Mouse (Mus musculus): ENCODE measurements around the gene Chst14.

The Chst14 gene

DNA sequence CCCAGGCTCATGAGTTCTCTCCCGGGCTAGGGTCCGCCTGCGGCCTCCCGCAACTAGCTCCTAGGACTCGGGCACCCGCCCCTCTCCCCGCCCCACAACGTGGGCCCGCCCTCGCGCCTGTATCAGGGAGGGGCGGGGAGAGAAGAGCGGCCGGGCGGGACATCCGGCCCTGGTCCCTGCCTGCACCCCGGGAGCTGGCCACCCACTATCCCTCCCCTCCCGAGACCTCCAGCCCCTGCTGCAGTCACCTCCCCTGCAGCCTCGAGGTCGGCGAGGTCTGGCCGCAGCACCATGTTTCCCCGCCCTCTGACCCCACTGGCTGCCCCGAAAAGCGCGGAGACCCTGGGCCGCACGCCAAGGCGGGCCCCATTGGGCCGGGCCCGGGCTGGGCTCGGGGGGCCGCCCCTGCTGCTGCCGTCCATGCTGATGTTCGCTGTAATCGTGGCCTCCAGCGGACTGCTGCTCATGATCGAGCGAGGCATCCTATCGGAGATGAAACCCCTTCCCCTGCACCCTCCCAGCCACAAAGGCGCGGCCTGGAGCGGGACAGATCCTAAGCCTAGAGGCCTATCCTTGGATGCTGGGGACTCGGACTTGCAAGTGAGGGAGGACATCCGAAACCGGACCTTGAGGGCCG is at the start of gene Chst14:
Gene Chst14 (plus strand): TSS at position 136 of the 637 bp plus-strand sequence.
- peak; percentile 78 for DNase-seq

DNA sequence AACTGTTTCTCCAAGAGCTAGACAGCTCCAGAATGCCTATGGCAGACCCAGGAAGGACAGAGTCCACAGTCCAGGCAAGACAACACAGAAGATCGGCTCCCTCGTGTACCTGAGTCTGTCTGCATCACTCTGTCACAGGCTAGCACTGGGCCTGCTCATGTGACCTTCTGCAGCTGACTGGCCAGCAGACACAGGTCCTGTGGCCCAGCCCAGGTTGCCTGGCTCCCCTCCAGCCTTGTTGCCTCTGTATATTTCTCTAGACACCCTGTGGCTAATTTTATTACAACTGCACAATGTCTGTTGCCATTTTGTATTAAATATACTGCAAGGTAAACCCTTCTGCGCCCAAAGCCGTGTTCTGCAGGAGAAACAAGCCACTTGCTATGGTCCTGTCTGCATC is 45.3 kb upstream of the Chst14 start:
- DNase-seq, result no peak

DNA sequence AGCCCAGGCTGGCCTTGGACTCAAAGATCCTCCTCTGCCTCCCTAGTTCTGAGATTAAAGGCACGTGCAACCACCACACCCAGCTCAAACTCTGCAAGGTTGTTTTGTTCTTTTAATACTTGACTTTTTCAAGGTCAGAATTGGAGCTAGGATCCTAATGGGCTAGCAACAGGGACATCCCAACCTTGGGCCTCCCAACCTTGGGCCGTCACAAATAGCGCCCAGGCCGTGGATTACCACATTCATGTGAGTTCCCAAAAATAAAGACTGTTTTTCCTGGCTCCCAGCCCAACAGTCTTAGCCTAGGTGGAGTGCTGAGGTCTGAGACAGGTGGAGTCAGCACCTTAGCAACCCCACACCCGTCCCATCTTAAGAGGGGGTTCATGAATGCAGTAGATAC is 44.3 kb upstream of the Chst14 start:
- DNase-seq, result no peak

DNA sequence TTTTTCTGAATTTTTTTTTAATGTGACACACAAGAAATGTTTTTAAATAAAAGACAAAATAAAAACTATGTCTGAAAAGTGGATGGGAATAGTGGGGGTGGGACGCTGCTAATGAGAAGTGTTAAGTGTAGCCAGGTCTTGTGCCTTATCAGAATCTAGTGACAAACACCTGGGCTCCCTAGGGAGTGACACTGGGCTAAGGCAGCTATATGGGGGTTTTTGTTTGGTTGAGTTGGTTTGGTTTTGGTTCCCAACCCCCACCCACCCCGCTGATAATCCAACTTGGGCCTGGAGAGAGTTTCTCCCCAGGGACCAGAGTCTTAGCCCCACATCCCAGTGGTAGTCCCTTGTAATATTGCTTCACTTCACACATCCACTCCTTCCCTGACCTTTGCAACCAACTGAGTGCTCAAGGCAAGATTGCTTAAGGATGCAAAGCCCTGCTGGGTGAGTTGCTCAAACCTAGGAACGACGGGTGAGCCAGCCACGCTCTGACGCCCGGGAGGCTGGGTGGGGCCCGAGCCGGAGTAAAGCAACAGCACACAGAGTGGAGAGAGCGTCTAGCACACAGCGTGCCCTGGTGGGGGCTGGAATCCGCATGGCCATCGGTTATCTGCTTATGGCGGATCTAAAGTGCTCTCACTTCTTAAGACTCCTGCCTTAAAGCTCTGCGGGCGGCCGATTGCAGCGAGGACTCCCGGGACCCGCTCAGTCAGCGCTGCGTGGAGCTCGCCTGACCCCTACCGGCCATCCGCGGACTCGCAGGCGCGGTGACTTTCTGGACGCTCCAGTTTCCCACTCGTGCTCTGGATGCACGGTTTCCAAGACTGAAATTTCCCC is 43.2 kb upstream of the Chst14 start:
- peak; percentile 88 for DNase-seq

- no peak for DNase-seq
Measured at GRCm38 (mm10) chr2:118887440-118887839, 38.9 kb upstream of the Chst14 start.

- no peak for DNase-seq
Measured at GRCm38 (mm10) chr2:118887845-118888548, 38.3 kb upstream of the Chst14 start.

DNA sequence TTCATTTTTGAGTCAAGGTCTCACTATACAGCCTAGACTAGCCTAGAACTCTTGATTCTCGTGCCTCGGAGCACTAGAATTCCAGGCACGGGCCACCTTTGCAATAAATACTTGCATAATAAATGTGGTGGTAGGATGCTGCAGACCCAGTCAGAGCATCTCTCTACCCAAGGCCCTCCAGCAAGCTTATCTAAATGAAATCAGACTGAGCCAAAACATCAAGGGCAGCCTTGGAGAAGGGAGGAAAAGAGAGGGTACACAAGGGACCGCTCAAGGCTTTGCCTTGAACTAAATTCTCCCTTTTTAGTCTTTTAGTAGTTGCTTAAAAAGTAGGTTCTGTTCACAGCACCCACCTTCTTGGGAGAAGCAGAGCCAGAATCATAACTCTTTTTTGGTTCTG is 35.1 kb upstream of the Chst14 start:
- no peak for DNase-seq

- peak; percentile 77 for DNase-seq
Measured at GRCm38 (mm10) chr2:118895990-118896913, 30.0 kb upstream of the Chst14 start.

- DNase-seq, result peak; percentile 43
Measured at GRCm38 (mm10) chr2:118896914-118897291, 29.4 kb upstream of the Chst14 start.

DNA sequence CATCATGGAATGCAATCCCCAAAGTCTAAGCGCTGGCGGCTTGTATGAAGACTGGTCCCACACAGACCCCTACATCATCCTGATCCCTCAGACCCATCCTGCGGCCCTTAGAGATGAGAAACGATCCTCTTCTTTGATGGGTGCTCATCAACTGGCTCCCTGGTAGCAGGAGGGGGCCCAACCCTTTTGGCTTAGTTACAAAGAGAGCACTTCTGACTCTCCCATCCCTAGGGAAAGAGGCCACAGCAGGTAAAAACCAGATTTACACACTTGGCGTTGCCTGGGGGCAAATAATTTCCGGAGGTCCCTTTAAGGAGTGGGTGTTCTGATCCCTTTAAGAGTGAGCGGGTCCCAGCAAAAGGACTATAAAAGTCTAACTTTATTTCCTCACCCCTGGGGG is 28.9 kb upstream of the Chst14 start:
- no peak for DNase-seq

DNA sequence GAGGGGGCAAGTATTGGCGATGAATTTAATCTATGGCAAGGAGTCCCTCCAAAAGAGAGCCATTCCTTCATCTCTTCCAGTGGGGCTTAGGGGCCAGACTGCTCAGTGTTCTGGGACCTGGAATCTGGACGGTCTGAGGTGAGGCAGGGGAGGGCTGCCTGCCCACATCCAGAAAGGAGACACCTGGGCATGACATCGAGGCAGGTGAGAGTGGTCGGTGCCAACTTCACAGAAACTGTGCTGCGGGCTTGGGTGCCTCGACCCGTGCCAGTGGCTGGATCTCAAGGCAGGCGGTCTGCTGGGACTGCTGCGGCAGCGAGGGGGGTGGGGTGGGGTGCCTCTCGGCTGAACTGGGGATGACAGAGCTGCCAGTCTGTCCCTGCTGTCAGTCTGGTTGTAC is 28.5 kb upstream of the Chst14 start:
- no peak for DNase-seq

DNA sequence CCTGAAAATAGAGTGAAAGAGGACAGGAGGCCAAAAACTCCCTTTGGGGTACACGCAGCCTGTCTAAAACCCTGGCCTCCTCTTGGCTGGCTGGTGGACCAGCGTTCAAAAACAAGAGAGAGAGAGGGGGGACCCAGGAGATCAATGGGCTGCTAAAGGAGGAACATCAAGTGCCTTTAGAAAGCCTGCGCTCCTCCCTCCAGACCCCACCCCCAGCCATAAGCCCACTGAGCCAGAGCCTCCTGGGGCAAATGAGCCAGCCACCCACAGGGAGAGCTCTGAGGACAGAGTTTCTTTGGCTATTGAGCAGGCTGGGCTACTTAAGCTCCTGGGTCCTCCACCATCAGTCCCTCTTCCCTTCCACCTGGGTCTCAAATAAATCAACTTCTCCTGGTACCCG is 27.5 kb upstream of the Chst14 start:
- no peak for DNase-seq

GRCm38 (mm10) chr2:118899306-118899705 is 27.0 kb upstream of the Chst14 start:
- no peak for DNase-seq

DNA sequence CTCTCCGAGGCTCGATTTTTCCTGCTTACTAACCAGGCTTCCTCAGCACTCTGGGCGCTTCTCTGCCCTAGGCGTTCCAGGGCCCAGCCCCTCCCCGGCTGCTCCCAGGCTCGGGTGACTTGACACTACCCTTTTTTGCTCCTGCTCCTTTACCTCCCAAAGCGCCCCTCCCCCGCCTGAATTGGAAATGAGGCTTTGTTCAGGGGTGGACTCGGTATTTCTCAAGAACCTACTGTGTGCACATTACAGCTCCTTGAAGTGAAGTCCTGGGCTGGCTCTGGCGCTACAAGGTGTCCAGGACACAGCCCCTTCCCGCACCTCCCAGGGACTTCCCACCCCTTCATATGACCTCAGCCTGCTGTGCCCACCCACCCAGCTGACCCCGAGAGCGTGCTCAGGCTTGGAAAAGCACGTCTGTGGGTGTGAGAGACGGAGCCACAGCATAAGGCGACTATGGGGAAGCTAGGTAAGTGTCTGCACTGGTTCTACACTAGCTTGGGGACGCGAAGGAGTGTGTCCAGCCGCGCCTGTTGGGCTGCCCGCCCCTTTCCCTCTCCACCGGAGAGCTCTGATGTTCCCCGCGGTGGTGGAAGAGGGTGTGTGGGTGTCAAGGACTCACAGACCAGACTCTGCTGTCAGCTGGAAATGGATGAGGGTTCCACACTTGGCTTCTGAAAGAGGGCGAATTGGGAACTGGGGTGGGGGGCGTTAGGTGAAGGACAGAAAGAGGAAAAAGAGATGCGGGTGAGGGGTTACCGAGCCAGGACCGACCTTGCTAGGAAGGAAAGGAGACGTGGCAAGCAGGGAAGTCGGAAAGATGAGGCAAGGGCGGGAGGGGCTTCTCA is 26.1 kb upstream of the Chst14 start, which contains the start of gene Bahd1:
Gene Bahd1 (plus strand): TSS at position 397 of the 845 bp plus-strand sequence.
- peak; percentile 34 for DNase-seq

- no peak for DNase-seq
Measured at GRCm38 (mm10) chr2:118900826-118901140, 25.5 kb upstream of the Chst14 start.

DNA sequence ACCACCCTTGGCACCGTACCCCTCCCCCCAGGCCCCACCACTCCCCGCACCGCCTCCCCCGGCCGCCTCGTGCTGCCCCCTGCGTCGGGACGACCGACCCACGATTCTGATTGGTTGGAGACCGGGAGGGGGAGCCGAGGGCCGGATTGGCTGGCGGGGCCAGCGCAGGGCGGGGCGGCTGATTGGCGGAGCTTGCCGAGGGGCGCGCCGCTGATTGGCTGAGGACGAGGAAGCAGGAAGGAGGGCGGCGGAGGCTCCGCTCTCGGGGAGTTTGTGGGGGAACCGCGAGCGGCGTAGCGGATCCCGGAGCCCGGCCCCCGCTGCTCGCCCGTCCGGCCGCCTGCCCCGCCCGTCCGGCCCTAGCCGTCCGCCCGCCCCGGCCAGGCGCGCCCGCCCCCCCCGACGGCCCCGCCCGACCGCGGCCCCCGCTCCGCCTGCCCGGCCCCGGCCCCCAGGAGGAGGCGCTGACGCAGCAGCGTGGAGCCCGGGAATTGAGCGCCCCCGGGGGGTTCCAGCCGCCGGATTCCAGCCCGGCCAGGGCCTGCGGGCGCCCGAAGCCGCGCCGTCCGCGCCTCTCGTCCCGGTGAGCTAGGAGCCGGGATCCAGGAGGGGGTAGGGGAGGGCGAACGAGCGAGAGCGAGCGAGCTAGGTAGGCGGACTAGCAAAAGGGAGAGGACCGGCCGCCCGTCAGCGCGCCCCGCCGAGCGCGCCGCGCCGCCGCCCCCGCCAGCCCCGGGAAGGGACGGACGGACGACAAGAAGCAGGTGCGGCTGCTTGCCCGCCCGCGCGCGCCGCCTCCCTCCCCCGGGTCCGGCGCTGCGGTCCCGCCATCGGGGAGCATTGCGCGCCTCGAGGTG is 24.9 kb upstream of the Chst14 start:
- DNase-seq, result peak; percentile 99

GRCm38 (mm10) chr2:118902051-118903025 is 24.0 kb upstream of the Chst14 start:
- peak; percentile 55 for DNase-seq

- no peak for DNase-seq
Measured at GRCm38 (mm10) chr2:118903333-118903741, 23.0 kb upstream of the Chst14 start.

GRCm38 (mm10) chr2:118905433-118906117 is 20.7 kb upstream of the Chst14 start:
- no peak for DNase-seq

All from thymus, postnatal 14 days (tissue).